In genomic region chr2:49775735-49776134, GRCm38 (mm10) we compare ENCODE assay signal across 9 mouse cellular contexts. TPM values are rescaled to one million over a fixed set of nuclear protein-coding genes. Genes with fewer than 3 reads are reported as not detected.
DNase-seq lines count a peak whose midpoint lies in the region; ATAC-seq lines count a peak whose summit lies in the region.
"Had no signal": no experiment of that assay in that cellular context is flagged by ENCODE, and none has a peak within 500 bp of the region (broad histone marks: within the 10 kb centered on the region; RNA-seq: fewer than 3 reads in every experiment).

No protein-coding gene starts in this region.

- ATAC-seq in CD4-positive, CD25-positive, alpha-beta regulatory T cell, adult 4 months, result no peak
- ATAC-seq: midbrain, embryonic 13.5 days had no signal

- peak; percentile 29 for DNase-seq in CD4-positive, CD25-positive, alpha-beta regulatory T cell, adult 2 months (ENCODE audit: low read depth, low spot score)
- peak; percentile 22 for DNase-seq in kidney, adult 9 months
- no peak for DNase-seq in kidney, adult 8-10 months
- DNase-seq in 3T3-L1 (ENCODE audit: low read depth, low spot score), result peak; percentile 53
- DNase-seq in c-Kit-positive CD71-positive TER-119-positive erythroid progenitor cells, embryonic 14.5 days (ENCODE audit: low spot score), result peak; percentile 47
- DNase-seq in Muller cell, postnatal 12 days (ENCODE audit: inconsistent ontology term), result no peak
- no peak for DNase-seq in frontal cortex, postnatal 10 days (ENCODE audit: low spot score in 2 of 2)

RNA-seq across cellular contexts. Expression of gene Lypd6b, which starts 11.8 kb away (rescaled TPM):
- under 1 TPM; 0.19 to 0.79 TPM for polyA plus RNA-seq in CD4-positive, CD25-positive, alpha-beta regulatory T cell, adult 4 months (2017; shearing (Covaris generic))

Comparison
In these comparisons a context has a peak if more than half of its experiments do, and no peak if none do; other contexts are left out.
1. DNase-seq: peak in CD4-positive, CD25-positive, alpha-beta regulatory T cell, adult 2 months (single experiment), kidney, adult 9 months (single experiment), 3T3-L1 (single experiment) and c-Kit-positive CD71-positive TER-119-positive erythroid progenitor cells, embryonic 14.5 days (single experiment); none in kidney, adult 8-10 months (0 of 2), Muller cell, postnatal 12 days (single experiment) and frontal cortex, postnatal 10 days (0 of 2).